Mouse (Mus musculus) hindbrain, postnatal 0 days (tissue): ENCODE measurements at regions not wholly inside any gene's neighbourhood (a gene's known extent, or its start where the extent isn't known, plus 50 kb on each side); places are given as distances from the start of the nearest gene placed in this dataset.

ENCODE experiments used
- ATAC-seq: fragments of 200-750 bp; cut with Nextera tagmentation; 2 replicates; pipeline ENCODE4 v1.8.0; 2017; ENCODE audit warnings: mild to moderate bottlenecking, moderate TSS enrichment, moderate library complexity
- DNase-seq: peaks from one replicate; pipeline ENCODE4 v3.0.0-alpha.2; 2015; ENCODE audit warnings: low spot score
- H3K27ac ChIP-seq: fragments of 300-500 bp; sonication (generic); 2 replicates; pipeline ENCODE4 v1.5.1; 2014; ENCODE audit warnings: mild to moderate bottlenecking
- H3K27me3 ChIP-seq: fragments of 300-500 bp; sonication (generic); 2 replicates; pipeline ENCODE4 v1.6.1; 2014; ENCODE audit warnings: low read length, mixed read lengths; ENCODE audit not compliant: insufficient read depth
- H3K36me3 ChIP-seq: fragments of 300-500 bp; sonication (generic); 2 replicates; pipeline ENCODE4 v1.6.1; 2014; ENCODE audit warnings: low read length, mixed read lengths; ENCODE audit not compliant: insufficient read depth
- H3K4me1 ChIP-seq: fragments of 300-500 bp; sonication (generic); 2 replicates; pipeline ENCODE4 v1.6.1; 2014; ENCODE audit warnings: antibody characterized with exemption, low read length, mixed read lengths; ENCODE audit not compliant: insufficient read depth
- H3K4me2 ChIP-seq: fragments of 300-500 bp; sonication (generic); 2 replicates; pipeline ENCODE4 v1.6.1; 2014; ENCODE audit warnings: low read depth, mild to moderate bottlenecking, low read length, moderate library complexity, mixed read lengths
- H3K4me3 ChIP-seq: fragments of 300-500 bp; sonication (generic); 2 replicates; pipeline ENCODE4 v1.5.1; 2014; ENCODE audit warnings: low read length
- H3K9ac ChIP-seq: fragments of 300-500 bp; sonication (generic); replicated peaks from 2 replicates; pipeline ENCODE4 v1.6.1; 2014; ENCODE audit warnings: mild to moderate bottlenecking, low read length, moderate library complexity, mixed read lengths
- H3K9me3 ChIP-seq: fragments of 300-500 bp; sonication (generic); 2 replicates; pipeline ENCODE4 v1.6.1; 2016; ENCODE audit warnings: low read length, mixed read lengths
- CTCF ChIP-seq: IDR thresholded peaks from 2 replicates; pipeline ENCODE4 v1.5.1; 2016; ENCODE audit warnings: antibody characterized with exemption, control low read depth, low read depth
- WGBS: fragments of 180-500 bp; shearing (Covaris S2); extraction: QIAGEN DNeasy Blood & Tissue Kit; methylation state at CpG from one replicate; pipeline ENCODE4 v1.1.7; 2014; 5-methylcytosine and 5-hydroxymethylcytosine counted together

DNA sequence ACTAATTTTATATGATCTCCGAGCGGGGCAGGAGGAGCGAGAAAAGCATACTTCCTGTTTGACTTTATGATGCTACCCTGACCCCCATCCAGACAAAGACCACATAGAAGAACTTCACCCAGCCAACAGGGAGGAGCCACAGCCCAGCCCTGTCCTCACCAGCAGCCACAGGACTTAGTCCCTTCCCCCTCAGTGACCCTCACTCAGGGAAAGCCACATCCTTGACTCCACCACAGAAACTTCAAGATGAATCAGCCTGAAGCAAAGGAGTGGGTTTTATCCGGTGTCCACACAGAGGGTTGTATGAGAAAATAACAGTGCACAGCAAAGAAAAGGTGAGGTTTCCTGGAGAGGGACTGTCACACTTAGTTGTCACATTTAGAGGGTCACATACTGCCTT is 141.4 kb upstream of the Jarid2 start:
- Histone ChIP-seq H3K9me3 (no peaks in the 10 kb centered on the region), H3K9ac (no peak overlapping the region), H3K27me3 (no peaks in the 10 kb centered on the region), H3K4me3 (no peak overlapping the region), H3K36me3 (no peaks in the 10 kb centered on the region), H3K4me1 (no peaks in the 10 kb centered on the region), H3K4me2 (no peak overlapping the region), H3K27ac (no peak overlapping the region)
- DNase-seq (no peak), ATAC-seq (no peak)
- 79% methylated on average over 4 of the region's 4 CpGs for WGBS
- no peak for TF ChIP-seq CTCF

DNA sequence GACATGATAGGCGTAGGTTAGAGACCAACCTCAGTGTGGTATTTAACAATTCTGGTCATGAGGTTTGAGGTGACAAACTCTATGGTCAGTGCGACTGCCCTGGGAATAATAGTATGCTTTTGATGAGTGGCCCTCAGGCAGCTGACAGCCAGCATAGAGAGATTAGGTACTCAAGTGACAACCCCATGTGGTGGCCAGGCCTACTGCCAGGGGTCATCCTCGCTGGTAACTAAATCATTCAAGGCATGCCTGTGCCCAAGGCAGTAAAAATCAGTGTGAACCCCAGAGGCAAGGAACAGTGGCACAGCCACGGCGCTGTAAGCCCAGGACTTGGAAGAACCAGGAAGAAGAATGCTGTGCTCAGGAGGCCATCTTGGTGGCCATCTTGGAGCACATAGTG is 134.6 kb upstream of the Jarid2 start:
- TF ChIP-seq CTCF: no peak
- ATAC-seq (no peak), DNase-seq (peak; percentile 13)
- WGBS: 71% methylated on average over 5 of the region's 5 CpGs
- Histone ChIP-seq H3K4me2 (no peak overlapping the region), H3K9ac (no peak overlapping the region), H3K36me3 (no peaks in the 10 kb centered on the region), H3K4me1 (no peaks in the 10 kb centered on the region), H3K4me3 (no peak overlapping the region), H3K27me3 (no peaks in the 10 kb centered on the region), H3K27ac (no peak overlapping the region), H3K9me3 (no peaks in the 10 kb centered on the region)

DNA sequence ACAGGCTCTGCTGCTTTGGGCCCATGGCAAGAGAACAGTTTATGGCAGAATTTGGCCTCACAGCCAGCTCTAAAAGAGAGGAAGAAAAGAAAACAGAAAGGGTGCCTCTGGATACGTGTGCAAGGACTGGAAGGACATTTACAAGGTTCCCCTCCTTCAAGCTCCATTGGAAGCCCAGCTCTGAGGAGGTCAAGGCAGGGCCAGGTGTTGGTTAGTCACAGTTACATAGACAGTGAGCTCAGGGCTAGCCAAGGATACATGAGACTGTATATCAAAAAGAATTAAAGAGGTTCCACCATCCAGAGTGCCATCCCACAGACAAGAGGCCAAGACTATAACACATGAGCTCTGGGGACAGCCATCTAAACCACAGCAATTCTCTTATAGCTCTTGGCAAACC is 131.6 kb upstream of the Jarid2 start:
- H3K4me1 ChIP-seq: no peaks in the 10 kb centered on the region
- WGBS: 83% methylated on average over 1 of the region's 1 CpGs
- H3K9ac ChIP-seq: no peak overlapping the region
- no peaks in the 10 kb centered on the region for H3K9me3 ChIP-seq
- no peaks in the 10 kb centered on the region for H3K27me3 ChIP-seq
- TF ChIP-seq CTCF: no peak
- no peaks in the 10 kb centered on the region for H3K36me3 ChIP-seq
- H3K27ac ChIP-seq: no peak overlapping the region
- DNase-seq: no peak
- H3K4me2 ChIP-seq: no peak overlapping the region
- no peak for ATAC-seq
- H3K4me3 ChIP-seq: no peak overlapping the region

DNA sequence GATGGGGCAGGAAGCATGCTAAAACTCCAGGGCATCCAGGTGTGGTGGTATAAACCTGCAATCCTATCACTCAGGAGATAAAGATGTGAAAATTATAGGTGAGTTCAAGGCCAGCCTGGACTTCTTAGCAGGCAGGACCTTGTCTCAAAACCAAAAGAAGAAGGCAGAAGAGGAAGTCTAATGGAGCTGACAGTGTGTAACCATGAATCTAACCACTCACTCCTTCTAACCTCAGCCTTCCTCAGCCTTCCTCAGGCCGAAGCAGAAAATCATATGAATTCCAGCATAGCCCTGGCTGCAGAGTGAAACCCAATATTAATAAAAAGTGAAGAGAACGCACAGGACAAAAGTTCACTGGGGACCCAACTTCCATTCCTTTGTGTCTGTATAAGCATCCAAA is 128.2 kb upstream of the Jarid2 start:
- Histone ChIP-seq H3K9me3 (no peaks in the 10 kb centered on the region), H3K9ac (no peak overlapping the region), H3K4me3 (no peak overlapping the region), H3K4me2 (no peak overlapping the region), H3K27me3 (no peaks in the 10 kb centered on the region), H3K27ac (no peak overlapping the region), H3K36me3 (no peaks in the 10 kb centered on the region), H3K4me1 (no peaks in the 10 kb centered on the region)
- no peak for TF ChIP-seq CTCF
- ATAC-seq: no peak
- no peak for DNase-seq
- 85% methylated on average over 2 of the region's 2 CpGs for WGBS

DNA sequence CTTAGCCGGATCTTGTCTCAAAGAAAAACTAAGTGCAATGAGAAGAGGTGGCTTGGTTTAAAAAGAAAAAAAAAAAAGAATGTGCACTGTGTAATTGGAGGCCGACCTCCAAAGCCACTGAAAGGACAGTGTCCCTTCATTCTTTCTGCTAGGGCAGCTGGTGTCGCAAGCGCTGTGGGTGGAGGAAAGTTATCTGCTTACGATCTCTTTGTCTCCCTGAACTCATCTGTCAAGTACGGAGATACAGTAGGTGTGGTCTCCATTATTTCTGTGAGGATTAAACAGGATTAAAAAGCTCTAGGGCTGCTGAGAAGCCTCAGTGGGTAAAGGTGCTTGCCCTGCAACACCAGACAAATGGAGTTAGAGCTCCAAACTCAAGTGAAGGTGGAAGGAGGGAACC is 126.6 kb upstream of the Jarid2 start:
- TF ChIP-seq CTCF: no peak
- Histone ChIP-seq H3K4me2 (no peak overlapping the region), H3K36me3 (no peaks in the 10 kb centered on the region), H3K27ac (no peak overlapping the region), H3K4me3 (no peak overlapping the region), H3K9ac (no peak overlapping the region), H3K4me1 (no peaks in the 10 kb centered on the region), H3K9me3 (no peaks in the 10 kb centered on the region), H3K27me3 (no peaks in the 10 kb centered on the region)
- DNase-seq: no peak
- no peak for ATAC-seq
- 38% methylated on average over 6 of the region's 6 CpGs for WGBS

DNA sequence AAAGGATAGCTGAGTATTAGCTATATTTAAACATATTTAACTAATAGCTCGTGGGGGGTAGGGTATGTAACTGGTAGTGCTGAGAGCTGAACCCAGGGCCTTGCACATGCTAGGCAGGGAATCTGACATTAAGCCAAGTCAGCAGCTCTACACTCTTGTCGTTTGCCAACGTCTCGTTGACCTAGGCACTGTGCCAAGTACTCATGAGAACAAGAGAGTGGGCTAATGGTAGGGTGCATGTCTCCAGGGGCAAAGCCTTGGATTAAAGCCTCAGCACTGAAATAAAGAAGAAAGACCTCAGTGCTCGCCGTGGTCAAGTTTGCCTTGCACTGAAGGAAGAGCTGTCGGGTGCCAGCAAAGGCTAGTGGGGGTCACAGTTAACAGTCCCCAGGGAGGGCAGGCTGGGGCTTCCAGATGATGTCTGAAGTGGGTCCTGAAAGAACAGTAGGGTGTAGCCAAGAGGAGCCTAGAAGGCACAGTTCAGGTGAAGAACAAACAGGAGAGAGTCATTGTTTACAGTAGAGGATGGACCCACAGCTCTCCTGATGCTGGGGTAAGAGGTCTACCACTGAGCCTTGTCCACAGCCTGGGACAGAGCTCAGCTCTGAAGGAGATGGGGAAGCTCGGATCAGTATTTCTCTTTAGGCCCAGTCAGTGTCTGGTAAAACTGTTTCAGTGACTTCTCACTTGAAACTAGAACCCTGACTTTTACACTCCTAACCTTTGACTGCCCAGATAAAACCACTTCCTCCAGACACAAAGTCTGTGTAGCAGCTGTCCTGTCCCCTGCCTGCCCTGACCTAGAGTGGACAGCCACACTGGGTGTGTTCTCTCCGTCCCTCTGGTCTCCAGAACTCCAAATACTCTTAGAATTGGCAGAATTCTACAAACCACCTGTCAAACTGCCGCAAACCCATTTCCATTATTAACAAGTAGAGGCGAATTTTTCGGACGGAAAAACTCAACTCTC is 121.7 kb upstream of the Jarid2 start:
- no peak for ATAC-seq
- WGBS: 73% methylated on average over 13 of the region's 13 CpGs
- no peaks in the 10 kb centered on the region for H3K9me3 ChIP-seq
- H3K36me3 ChIP-seq: no peaks in the 10 kb centered on the region
- no peaks in the 10 kb centered on the region for H3K4me1 ChIP-seq
- DNase-seq: peak; percentile 51
- H3K27me3 ChIP-seq: no peaks in the 10 kb centered on the region
- H3K9ac ChIP-seq: no peak overlapping the region
- no peak overlapping the region for H3K27ac ChIP-seq
- no peak overlapping the region for H3K4me3 ChIP-seq
- no peak for TF ChIP-seq CTCF
- H3K4me2 ChIP-seq: no peak overlapping the region

DNA sequence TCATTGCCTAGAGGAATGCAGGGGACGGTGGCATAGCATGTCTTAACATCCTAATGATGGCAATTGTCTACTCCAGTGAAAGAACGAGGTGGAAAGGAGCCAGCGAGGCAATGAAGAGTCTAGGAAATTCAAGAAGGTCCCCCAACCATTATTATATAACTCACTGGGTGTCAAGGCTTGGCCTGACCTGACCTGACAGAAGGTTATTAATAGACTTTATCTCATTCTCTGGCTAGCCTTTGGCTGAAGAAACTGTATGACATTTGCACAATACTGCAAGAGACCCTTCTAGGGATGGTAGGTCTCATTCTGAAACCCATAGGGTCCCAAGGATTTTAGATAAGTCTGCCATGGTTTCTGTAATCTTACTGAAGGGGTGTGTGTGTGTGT is 121.0 kb upstream of the Jarid2 start:
- no peaks in the 10 kb centered on the region for H3K4me1 ChIP-seq
- H3K27me3 ChIP-seq: no peaks in the 10 kb centered on the region
- 82% methylated on average over 3 of the region's 3 CpGs for WGBS
- H3K36me3 ChIP-seq: no peaks in the 10 kb centered on the region
- H3K27ac ChIP-seq: no peak overlapping the region
- no peak overlapping the region for H3K4me3 ChIP-seq
- no peaks in the 10 kb centered on the region for H3K9me3 ChIP-seq
- no peak for DNase-seq
- H3K4me2 ChIP-seq: no peak overlapping the region
- no peak overlapping the region for H3K9ac ChIP-seq
- no peak for ATAC-seq
- no peak for TF ChIP-seq CTCF
